Mouse (Mus musculus): ENCODE measurements around the gene Mapkap1.

Gene Mapkap1

DNA sequence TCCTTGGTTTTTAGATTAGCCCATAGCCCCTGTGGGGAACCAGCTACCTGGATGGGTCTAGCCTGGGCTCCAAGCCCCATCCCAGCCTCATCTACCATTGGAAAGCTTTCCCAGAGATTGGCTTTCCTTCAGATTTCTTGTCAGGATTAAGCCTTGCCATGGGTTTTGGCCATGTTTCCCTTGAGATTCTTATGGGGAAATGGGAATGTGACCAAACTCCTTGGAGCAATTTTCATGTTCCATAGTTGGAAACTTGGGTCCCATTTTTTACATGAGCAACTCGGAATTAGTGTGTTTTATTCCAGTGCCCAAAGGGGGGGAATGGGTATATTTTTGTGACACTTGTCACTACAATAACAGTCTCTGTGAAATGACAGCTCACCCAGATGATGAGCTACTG is 125.8 kb downstream of the Mapkap1 start:
- no peak for DNase-seq (ENCODE audit: low spot score)

GRCm38 (mm10) chr2:34533281-34533680 is 126.7 kb downstream of the Mapkap1 start:
- DNase-seq (ENCODE audit: low spot score) = no peak

DNA sequence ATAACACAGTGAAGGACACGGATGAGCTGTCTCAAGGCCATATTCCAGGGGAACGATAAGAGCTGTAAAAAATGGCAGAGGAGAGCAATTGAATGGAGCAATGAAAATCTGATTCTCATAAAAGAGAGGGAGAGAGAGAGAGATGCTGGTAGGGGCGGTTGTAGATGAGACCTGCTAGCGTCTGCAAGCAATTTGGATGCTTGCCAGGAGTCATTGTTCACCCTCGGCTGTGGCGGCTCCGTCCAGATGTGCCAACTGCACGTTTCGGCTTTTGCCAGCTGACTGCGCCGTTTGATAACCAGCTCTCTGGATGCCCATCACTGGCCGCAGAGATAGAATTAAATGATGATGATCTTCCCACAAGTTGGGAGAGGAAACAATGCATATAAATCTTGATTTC is 128.4 kb downstream of the Mapkap1 start:
- DNase-seq (ENCODE audit: low spot score) = no peak

DNA sequence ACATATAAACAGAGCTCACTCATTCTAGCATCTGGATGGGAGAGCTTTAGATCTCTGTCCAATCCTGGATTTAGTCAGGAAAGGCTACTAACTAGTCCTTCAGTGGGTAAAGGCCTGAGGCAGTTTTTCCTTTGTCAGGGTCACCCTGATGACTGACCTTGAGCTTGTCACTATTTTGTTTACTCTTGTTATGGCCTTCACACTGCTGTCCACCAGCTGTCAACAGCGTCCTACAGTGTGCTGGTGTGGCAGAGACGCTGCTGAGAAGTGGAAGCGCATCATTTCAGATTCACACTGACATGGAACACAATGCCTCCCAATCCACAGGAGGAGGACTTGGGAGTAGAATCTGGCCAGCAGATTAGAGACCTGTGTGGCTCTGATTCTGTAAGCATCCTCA is 130.8 kb downstream of the Mapkap1 start:
- DNase-seq (ENCODE audit: low spot score) = no peak

DNA sequence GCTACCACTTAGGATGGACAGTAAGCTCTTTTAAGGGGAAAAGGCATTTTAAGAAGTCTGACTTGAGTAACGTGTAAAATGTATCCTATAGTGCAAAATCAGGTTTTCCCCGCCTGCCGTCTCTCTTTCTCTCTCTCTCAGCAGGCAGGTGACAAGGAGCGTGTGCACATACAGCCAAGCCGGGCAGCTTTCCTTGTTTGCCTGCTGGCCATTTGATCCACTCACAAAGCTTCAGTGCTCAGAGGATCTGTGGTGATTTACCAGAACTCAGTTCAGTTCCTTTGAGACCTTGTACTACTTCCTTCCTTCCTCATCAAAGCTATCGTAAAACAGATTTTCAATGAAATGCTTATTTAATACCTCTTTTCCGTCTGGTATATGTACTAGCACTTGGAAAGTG is 137.0 kb downstream of the Mapkap1 start:
- no peak for DNase-seq (ENCODE audit: low spot score)

DNA sequence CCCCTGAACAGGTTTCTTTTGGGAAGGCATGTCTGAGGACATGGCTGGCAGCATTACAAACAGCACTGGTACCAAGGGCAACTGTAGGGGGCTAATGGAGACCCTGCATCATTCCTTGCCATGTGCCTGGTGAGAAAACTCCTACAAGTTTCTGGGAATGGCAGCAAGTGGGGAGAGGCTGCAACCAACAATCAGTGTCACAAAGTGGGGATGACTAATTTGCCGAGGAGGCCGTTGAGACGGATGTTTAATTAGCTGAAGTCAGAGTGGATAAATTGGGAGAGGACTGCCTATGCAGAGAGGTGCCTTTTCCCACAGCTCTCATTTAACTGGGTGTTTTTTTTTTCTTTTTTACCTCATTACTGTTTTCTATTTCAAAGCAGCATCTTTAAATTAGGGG is 137.4 kb downstream of the Mapkap1 start:
- no peak for DNase-seq (ENCODE audit: low spot score)

GRCm38 (mm10) chr2:34544646-34545395 is 138.2 kb downstream of the Mapkap1 start:
- peak; percentile 22 for DNase-seq (ENCODE audit: low spot score)

DNA sequence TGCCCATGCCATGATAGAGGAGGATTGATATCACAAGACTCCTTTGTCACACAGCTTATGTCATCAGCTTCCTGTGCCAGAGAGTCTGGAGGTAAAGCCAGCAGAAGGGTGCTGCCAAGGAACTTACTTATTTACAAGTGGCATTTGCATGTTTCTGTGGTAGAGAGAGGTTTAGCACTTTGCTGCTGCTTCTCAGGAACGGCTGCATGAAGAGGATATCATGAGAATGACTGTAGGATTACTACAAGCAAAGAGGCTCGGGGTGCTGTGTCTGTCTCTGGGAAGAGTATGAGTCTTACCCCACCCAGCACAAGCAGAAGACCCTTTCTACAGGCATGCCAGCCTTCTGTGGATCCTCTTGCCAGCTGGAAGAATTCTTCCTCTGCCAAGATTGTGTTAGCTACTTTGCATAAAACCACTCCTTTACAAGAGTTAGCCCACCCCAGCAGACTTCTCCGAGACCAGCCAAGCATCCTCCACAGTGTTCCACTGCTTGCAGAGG is 139.7 kb downstream of the Mapkap1 start:
- DNase-seq (ENCODE audit: low spot score) = no peak

DNA sequence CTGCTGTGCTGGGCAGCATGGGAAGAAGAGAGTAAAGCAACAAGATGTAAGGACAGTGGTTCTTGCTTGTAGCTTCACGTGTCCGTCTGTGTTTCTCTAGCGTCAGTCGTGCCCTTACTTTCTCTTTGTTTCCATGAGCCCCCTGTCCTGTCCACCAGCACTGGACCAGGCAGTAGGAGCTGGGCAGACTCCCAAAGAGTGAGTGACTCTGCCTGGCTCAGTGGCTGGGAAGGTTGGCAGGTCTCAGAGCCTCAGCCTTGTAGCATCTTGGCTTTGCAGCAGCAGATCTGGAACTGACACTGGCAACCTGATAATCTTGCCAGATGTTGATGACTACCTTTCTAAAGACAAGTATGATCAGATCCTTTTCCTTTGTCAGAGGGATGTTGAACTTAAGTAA is 140.9 kb downstream of the Mapkap1 start:
- DNase-seq (ENCODE audit: low spot score) = no peak

DNA sequence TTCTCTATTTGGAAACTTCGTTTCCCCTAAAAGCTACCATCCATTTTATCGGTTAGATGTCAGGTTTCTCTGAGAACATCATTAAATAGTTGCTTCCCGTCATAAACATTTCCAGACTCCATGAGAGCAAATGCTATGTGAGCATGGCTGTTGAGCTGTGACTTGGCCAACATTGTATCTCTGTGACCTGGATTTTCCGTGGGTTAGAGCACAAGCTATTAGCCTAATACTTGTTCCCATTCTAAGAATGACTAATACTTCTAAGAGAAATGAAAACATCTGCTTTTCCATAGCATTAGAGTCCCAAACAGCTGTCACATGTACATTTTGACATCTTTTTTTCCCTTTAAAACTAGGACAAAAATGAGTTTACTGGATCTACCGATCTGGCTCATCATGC is 142.4 kb downstream of the Mapkap1 start:
- DNase-seq (ENCODE audit: low spot score) = no peak

- DNase-seq (ENCODE audit: low spot score) = no peak
Measured at GRCm38 (mm10) chr2:34549469-34549868, 142.9 kb downstream of the Mapkap1 start.

DNA sequence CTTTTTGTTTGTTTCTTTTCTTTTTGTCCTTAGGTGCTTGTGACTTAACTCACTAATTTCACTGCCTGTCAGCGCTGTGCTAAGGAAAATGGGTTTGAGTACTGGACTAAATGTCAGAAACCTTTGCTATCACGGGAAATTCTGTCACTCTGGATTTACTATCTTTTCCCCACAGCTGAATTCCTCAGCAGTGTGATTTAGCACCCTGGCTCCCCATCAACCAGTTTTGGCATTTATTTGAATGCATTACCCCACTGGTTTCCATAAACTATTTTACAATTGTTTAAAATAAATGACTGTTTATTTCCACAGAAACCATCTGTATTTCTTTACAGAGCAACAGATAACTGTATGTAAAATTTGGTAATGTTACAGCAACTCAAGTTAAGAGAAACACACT is 146.2 kb downstream of the Mapkap1 start:
- DNase-seq (ENCODE audit: low spot score) = no peak

DNA sequence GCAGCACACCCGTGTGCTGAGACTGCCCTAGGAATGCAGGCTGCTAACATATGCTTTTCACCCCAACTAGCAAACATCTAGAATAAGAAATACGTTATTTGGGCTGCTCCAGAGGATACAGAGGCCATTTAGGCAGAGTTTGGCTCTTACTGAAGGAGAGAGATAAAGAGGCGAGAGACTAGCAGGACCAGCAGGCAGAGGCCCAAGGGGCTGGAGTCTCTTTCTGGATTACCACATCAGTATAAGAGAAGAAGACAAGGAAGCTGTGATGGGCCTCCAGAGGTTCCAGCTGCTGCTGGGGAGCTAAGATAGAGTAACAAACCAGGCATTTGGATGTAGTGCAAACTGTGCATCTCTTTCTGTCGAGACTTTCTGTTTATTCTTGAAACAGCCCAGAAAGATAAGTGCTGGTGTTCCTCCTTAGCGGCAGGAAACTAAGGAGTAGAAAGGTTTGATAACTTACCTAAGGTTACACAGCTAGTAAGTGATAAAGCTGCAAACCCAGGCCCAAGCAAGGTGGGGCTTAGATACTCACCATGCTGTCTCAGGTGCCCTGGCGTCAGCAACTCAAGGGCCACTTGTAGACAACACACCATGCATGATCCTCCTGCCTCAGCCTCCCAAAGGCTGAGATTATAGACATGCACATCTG is 147.1 kb downstream of the Mapkap1 start:
- no peak for DNase-seq (ENCODE audit: low spot score)

DNA sequence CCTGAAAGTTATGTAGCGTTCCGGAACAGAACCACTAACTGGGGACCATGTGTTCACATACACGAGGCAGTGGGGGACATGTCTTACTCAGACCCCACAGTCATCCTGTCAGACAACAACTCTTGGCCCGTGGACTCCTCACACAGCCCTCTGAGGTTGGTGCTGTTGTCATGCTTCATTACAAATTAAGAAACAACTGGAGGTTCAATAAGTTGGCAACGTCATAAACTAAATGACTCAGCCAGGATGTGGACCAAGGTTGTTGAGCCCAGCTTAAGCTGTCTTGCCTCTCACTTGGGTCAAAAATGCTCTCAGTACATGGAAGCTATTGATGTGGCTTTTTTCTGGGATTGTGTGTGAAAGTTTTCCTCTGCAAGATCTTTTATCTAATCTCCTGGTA is 153.6 kb downstream of the Mapkap1 start:
- no peak for DNase-seq (ENCODE audit: low spot score)

GRCm38 (mm10) chr2:34563089-34563694 is 156.6 kb downstream of the Mapkap1 start:
- no peak for DNase-seq (ENCODE audit: low spot score)

DNA sequence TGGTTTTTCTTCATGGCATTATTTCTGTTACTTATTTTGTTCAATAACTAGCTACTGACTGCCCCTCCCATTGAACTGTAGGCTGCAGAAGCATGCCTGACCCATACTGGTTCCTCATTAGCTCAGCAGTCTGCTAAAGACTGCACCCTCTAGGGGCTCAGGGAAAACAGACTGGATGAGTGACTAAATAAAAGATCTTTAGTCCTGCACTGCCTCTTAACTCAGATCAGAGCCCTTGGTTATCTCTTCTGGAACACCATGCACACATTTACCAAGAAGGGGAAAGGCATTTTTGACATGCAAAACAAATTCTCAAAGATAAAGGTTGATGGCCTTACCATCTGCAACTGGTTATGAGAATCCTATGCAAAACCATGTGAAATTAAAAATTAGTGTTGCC is 157.3 kb downstream of the Mapkap1 start:
- no peak for DNase-seq (ENCODE audit: low spot score)

GRCm38 (mm10) chr2:34566146-34566545 is 159.6 kb downstream of the Mapkap1 start:
- no peak for DNase-seq (ENCODE audit: low spot score)

DNA sequence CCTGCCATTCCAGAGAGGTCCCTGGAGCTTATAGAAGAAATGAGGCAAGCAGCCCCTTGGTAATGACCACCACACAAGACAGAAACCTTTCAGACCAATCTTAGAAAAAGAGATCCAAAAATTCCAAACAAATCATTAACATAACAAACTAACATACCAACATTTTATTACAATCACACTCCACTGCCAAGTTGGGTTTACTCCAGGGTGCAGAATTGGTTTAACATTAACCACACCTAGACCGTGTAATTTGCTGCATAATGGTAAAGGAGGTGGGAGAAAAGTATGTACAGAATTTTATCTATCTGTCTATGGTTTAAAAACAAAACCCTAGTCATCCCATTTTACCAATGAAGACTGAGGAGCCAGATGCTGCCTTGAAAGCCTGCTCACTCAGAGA is 160.0 kb downstream of the Mapkap1 start:
- no peak for DNase-seq (ENCODE audit: low spot score)

DNA sequence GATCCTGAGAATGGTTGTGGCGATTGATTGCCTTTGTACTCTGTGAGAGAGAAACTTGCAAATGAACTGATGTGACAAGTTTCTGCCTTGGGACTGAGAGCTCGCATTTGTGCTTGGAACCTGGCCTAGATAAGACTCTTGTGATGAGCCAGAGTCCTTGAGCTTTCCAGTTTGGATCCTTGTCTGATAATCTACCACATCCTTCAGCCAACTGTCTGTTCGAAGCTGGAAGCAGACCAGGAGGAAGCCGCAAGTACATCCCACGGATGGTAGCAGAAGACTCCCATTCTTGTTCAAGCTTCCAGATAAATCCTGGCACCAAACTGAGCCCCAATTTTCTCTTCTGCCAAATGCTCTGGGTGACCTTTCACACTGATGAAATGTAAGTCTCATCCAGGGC is 162.6 kb downstream of the Mapkap1 start:
- no peak for DNase-seq (ENCODE audit: low spot score)

DNA sequence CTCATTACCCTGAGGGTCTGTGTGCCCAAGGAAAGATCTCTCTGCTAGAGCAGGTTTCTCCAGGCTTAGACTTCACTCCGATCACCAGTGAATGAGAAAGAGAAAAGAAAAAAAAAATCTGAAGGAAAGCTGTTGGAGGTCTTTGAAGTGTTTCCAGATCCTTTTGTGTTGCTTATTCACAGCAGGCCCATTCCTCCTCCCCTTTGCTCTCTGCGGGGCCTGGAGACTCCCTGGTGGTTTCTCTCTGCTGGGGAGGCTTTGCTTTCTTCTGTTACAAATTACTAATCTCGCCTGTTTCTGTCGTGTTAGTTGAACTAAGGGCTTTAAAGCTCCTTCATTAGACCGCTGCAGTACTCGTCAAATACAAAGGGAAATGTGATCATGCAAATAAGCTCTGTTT is 163.8 kb downstream of the Mapkap1 start:
- DNase-seq (ENCODE audit: low spot score) = no peak

GRCm38 (mm10) chr2:34571096-34571495 is 164.5 kb downstream of the Mapkap1 start:
- no peak for DNase-seq (ENCODE audit: low spot score)

GRCm38 (mm10) chr2:34573073-34573472 is 166.5 kb downstream of the Mapkap1 start:
- DNase-seq (ENCODE audit: low spot score) = no peak

GRCm38 (mm10) chr2:34588546-34588945 is 182.0 kb downstream of the Mapkap1 start:
- DNase-seq (ENCODE audit: low spot score) = no peak

All from yolk sac, embryonic 10.5 days (tissue).